Mouse (Mus musculus) bone marrow macrophage, adult 2 months (primary cell): ENCODE data around the gene Psmb1.

Source experiments
- CTCF ChIP-seq: IDR thresholded peaks from 2 replicates; pipeline ENCODE4 v1.5.1; 2012; ENCODE audit warnings: low read depth, mild to moderate bottlenecking, low read length, moderate library complexity
- POLR2A ChIP-seq: IDR thresholded peaks from 2 replicates; pipeline ENCODE4 v1.6.1; 2012; ENCODE audit warnings: mild to moderate bottlenecking, low read depth, low read length, borderline replicate concordance

DNA sequence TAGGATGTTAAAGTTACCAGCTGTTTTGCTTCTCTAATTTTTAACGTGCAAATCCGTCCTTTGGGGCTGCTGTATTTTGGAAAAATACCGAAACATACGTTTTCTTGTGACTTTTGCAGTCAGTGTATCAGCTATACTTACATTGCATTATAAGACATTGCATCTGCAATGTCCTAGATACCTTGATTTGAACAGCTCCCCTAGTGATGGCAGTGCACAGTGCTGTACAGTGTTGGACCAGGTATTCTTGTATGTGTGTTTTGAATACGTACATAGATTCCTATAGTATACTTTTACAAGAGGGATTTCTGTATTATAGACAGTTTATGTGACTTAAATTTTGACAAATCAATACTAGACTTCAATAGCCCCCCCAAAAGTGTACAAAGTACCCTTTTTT lies 18.6 kb upstream of the Psmb1 start:
- TF ChIP-seq POLR2A (no peak), CTCF (no peak)
